Mouse (Mus musculus): ENCODE data around the gene Tmem30b.
"Not testable (repeated sequence)": the region's sequence is repeated elsewhere in the genome, so short reads cannot be mapped to it uniquely, and the experiment has no call there.

The Tmem30b gene

GRCm38 (mm10) chr12:73558525-73559195, 12.5 kb upstream of the Tmem30b start:
- no peak for DNase-seq (ENCODE audit: low spot score)

GRCm38 (mm10) chr12:73554155-73554554, 8.0 kb upstream of the Tmem30b start:
- peak; percentile 67 for DNase-seq (ENCODE audit: low spot score)

GRCm38 (mm10) chr12:73548259-73548658, 2.1 kb upstream of the Tmem30b start:
- DNase-seq (ENCODE audit: low spot score), result no peak

- no peak for DNase-seq (ENCODE audit: low spot score)
Observed at GRCm38 (mm10) chr12:73547646-73548045, 1.5 kb upstream of the Tmem30b start.

- DNase-seq (ENCODE audit: low spot score), result no peak
Observed at GRCm38 (mm10) chr12:73545672-73546085, 513 bp downstream of the Tmem30b start.

GRCm38 (mm10) chr12:73544736-73545671, 1.2 kb downstream of the Tmem30b start:
- DNase-seq (ENCODE audit: low spot score), result no peak

- no peak for DNase-seq (ENCODE audit: low spot score)
Observed at GRCm38 (mm10) chr12:73543191-73543590, 3.0 kb downstream of the Tmem30b start.

GRCm38 (mm10) chr12:73540402-73540801, 5.8 kb downstream of the Tmem30b start:
- no peak for DNase-seq (ENCODE audit: low spot score)

- no peak for DNase-seq (ENCODE audit: low spot score)
Observed at GRCm38 (mm10) chr12:73539151-73539550, 7.0 kb downstream of the Tmem30b start.

GRCm38 (mm10) chr12:73538139-73538508, 8.1 kb downstream of the Tmem30b start:
- DNase-seq (ENCODE audit: low spot score), result not testable (repeated sequence)

GRCm38 (mm10) chr12:73537499-73538138, 8.6 kb downstream of the Tmem30b start:
- no peak for DNase-seq (ENCODE audit: low spot score)

GRCm38 (mm10) chr12:73534591-73534990, 11.6 kb downstream of the Tmem30b start:
- peak; percentile 33 for DNase-seq (ENCODE audit: low spot score)

- no peak for DNase-seq (ENCODE audit: low spot score)
Observed at GRCm38 (mm10) chr12:73531889-73532479, 14.2 kb downstream of the Tmem30b start.

- no peak for DNase-seq (ENCODE audit: low spot score)
Observed at GRCm38 (mm10) chr12:73529590-73529989, 16.6 kb downstream of the Tmem30b start.

- DNase-seq (ENCODE audit: low spot score), result no peak
Observed at GRCm38 (mm10) chr12:73529131-73529530, 17.1 kb downstream of the Tmem30b start.

- not testable (repeated sequence) for DNase-seq (ENCODE audit: low spot score)
Observed at GRCm38 (mm10) chr12:73528142-73528541, 18.1 kb downstream of the Tmem30b start.

GRCm38 (mm10) chr12:73525254-73525885, 20.8 kb downstream of the Tmem30b start:
- DNase-seq (ENCODE audit: low spot score), result no peak

- DNase-seq (ENCODE audit: low spot score), result no peak
Observed at GRCm38 (mm10) chr12:73523066-73523465, 23.1 kb downstream of the Tmem30b start.

GRCm38 (mm10) chr12:73521944-73522343, 24.2 kb downstream of the Tmem30b start:
- no peak for DNase-seq (ENCODE audit: low spot score)

GRCm38 (mm10) chr12:73521238-73521841, 24.9 kb downstream of the Tmem30b start:
- no peak for DNase-seq (ENCODE audit: low spot score)

- DNase-seq (ENCODE audit: low spot score), result no peak
Observed at GRCm38 (mm10) chr12:73517768-73518167, 28.4 kb downstream of the Tmem30b start.
